Mouse (Mus musculus) ES-Bruce4 (cell line): ENCODE measurements at regions not wholly inside any gene's neighbourhood (a gene's known extent, or its start where the extent isn't known, plus 50 kb on each side); places are given as distances from the start of the nearest gene placed in this dataset.

Experiments used
- H3K27ac ChIP-seq: 2 replicates; pipeline ENCODE4 v1.5.1; 2012; ENCODE audit warnings: low read length, inconsistent platforms; ENCODE audit not compliant: insufficient read depth
- H3K27me3 ChIP-seq: 2 replicates; pipeline ENCODE4 v1.6.1; 2012; ENCODE audit warnings: mild to moderate bottlenecking, low read length, inconsistent platforms; ENCODE audit not compliant: control insufficient read depth, poor library complexity, insufficient read depth, severe bottlenecking
- H3K36me3 ChIP-seq: 2 replicates; pipeline ENCODE4 v1.6.1; 2012; ENCODE audit warnings: inconsistent platforms, mild to moderate bottlenecking, low read length, moderate library complexity; ENCODE audit not compliant: control insufficient read depth, poor library complexity, insufficient read depth, severe bottlenecking
- H3K4me1 ChIP-seq: one replicate; pipeline ENCODE4 v1.8.1; 2011; ENCODE audit warnings: low read length; ENCODE audit not compliant: control insufficient read depth, insufficient read depth
- H3K4me3 ChIP-seq: 2 replicates; pipeline ENCODE4 v1.5.1; 2011; ENCODE audit warnings: low read depth, mild to moderate bottlenecking, low read length
- H3K9ac ChIP-seq: 2 replicates; pipeline ENCODE4 v1.6.1; 2012; ENCODE audit warnings: low read depth, mild to moderate bottlenecking, inconsistent platforms; ENCODE audit not compliant: poor library complexity, severe bottlenecking
- H3K9me3 ChIP-seq: replicated peaks from 2 replicates; pipeline ENCODE4 v1.6.1; 2012; ENCODE audit warnings: mild to moderate bottlenecking, low read length, inconsistent platforms; ENCODE audit not compliant: control insufficient read depth, poor library complexity, insufficient read depth, severe bottlenecking
- CTCF ChIP-seq: IDR thresholded peaks from one replicate; pipeline ENCODE4 v1.8.1; 2011; ENCODE audit warnings: low read depth, low read length
- EP300 ChIP-seq: IDR thresholded peaks from 2 replicates; pipeline ENCODE4 v1.6.1; 2011; ENCODE audit warnings: low read depth, low read length; ENCODE audit not compliant: insufficient read depth
- POLR2A ChIP-seq: IDR thresholded peaks from one replicate; pipeline ENCODE4 v1.8.1; 2011; ENCODE audit warnings: low read length; ENCODE audit not compliant: insufficient read depth

GRCm38 (mm10) chr12:15160478-15160998 is 656.2 kb downstream of the Trib2 start:
- H3K36me3 ChIP-seq: no peaks in the 10 kb centered on the region

GRCm38 (mm10) chr12:15146398-15146797 is 670.3 kb downstream of the Trib2 start:
- H3K4me1 ChIP-seq: no peaks in the 10 kb centered on the region

More at GRCm38 (mm10) chr12:15160478-15160998, 656.2 kb downstream of the Trib2 start:
- Histone ChIP-seq H3K9me3 (no peaks in the 10 kb centered on the region), H3K4me1 (no peaks in the 10 kb centered on the region), H3K9ac (no peak overlapping the region), H3K27ac (no peak overlapping the region), H3K27me3 (no peaks in the 10 kb centered on the region), H3K4me3 (no peak overlapping the region)
- no peak for TF ChIP-seq CTCF
- no peak for TF ChIP-seq EP300
- TF ChIP-seq POLR2A: no peak

GRCm38 (mm10) chr12:15137039-15137438 is 679.7 kb downstream of the Trib2 start:
- no peak overlapping the region for H3K9ac ChIP-seq
- H3K27me3 ChIP-seq: no peaks in the 10 kb centered on the region
- H3K9me3 ChIP-seq: no peaks in the 10 kb centered on the region; the same call in 1 of the 2 replicates
- no peak for TF ChIP-seq CTCF
- TF ChIP-seq POLR2A: no peak
- TF ChIP-seq EP300: no peak
- H3K4me3 ChIP-seq: no peak overlapping the region
- H3K36me3 ChIP-seq: no peaks in the 10 kb centered on the region
- no peaks in the 10 kb centered on the region for H3K4me1 ChIP-seq
- no peak overlapping the region for H3K27ac ChIP-seq

More at GRCm38 (mm10) chr12:15146398-15146797, 670.3 kb downstream of the Trib2 start:
- Histone ChIP-seq H3K4me3 (no peak overlapping the region), H3K36me3 (no peaks in the 10 kb centered on the region), H3K9ac (no peak overlapping the region), H3K9me3 (no peaks in the 10 kb centered on the region), H3K27ac (no peak overlapping the region), H3K27me3 (no peaks in the 10 kb centered on the region)
- TF ChIP-seq POLR2A (no peak), EP300 (no peak), CTCF (no peak)

GRCm38 (mm10) chr12:15124179-15124578 is 692.5 kb downstream of the Trib2 start:
- H3K9ac ChIP-seq: no peak overlapping the region
- H3K27ac ChIP-seq: no peak overlapping the region
- H3K4me1 ChIP-seq: no peaks in the 10 kb centered on the region
- no peak overlapping the region for H3K4me3 ChIP-seq
- H3K36me3 ChIP-seq: no peaks in the 10 kb centered on the region
- H3K9me3 ChIP-seq: no peaks in the 10 kb centered on the region
- TF ChIP-seq POLR2A: no peak
- no peak for TF ChIP-seq EP300
- no peak for TF ChIP-seq CTCF
- H3K27me3 ChIP-seq: no peaks in the 10 kb centered on the region

GRCm38 (mm10) chr12:15122586-15123212 is 694.0 kb downstream of the Trib2 start:
- no peaks in the 10 kb centered on the region for H3K36me3 ChIP-seq
- H3K9me3 ChIP-seq: no peaks in the 10 kb centered on the region
- H3K4me1 ChIP-seq: no peaks in the 10 kb centered on the region
- H3K4me3 ChIP-seq: no peak overlapping the region
- no peak overlapping the region for H3K9ac ChIP-seq
- H3K27me3 ChIP-seq: no peaks in the 10 kb centered on the region
- H3K27ac ChIP-seq: no peak overlapping the region
- TF ChIP-seq CTCF: no peak
- TF ChIP-seq EP300: no peak
- TF ChIP-seq POLR2A: no peak

- Histone ChIP-seq H3K9ac (no peak overlapping the region), H3K4me3 (no peak overlapping the region), H3K9me3 (peaks cover 3% of the 10 kb centered on the region; the same call in 1 of the 2 replicates), H3K27me3 (no peaks in the 10 kb centered on the region), H3K27ac (peak overlapping the region; percentile 87), H3K4me1 (no peaks in the 10 kb centered on the region), H3K36me3 (no peaks in the 10 kb centered on the region)
- TF ChIP-seq CTCF (no peak), EP300 (0 out of 2 replicates have a peak, but pooled peaks have one; percentile 40)
Observed at GRCm38 (mm10) chr12:15115556-15115955, 701.2 kb downstream of the Trib2 start.
